Mouse (Mus musculus) embryo, embryonic 11.5 days (tissue): ENCODE measurements around the gene Tk1.
"Not testable (repeated sequence)": the region's sequence is repeated elsewhere in the genome, so short reads cannot be mapped to it uniquely, and the experiment has no call there.

Source experiments
- DNase-seq: peaks from one replicate; pipeline ENCODE4 v3.0.0-alpha.2; 2012; ENCODE audit warnings: low read depth, low spot score

The Tk1 gene

DNA sequence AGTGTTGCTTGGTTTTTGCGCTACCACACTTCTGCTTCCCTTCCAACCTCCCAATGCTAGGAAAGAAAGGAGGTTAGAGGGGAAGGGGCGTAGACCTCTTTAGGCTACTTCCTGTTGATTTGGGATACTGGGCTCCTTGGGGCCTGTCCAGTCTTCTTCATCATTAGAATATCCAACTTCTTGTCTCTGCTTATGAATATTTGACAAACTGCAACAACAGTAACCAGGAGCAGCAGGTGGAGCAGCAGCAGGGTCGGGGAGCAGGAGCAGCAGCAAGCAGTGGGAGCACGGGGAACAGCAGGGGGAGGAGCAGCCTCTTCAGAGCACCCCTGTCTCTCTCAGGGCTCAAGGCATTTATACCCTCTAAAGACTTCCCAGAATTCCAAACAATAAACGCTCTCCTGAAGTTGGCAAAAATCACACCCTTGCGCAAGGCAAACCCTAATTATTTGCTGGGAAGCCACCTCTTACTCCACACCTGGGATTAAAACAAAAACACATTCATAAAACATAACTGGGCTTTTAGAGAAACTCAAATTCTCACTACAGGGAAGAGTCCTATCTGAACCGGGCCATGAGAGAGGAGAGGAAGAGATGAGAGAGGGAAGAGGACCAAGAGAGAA, 21.8 kb upstream of the Tk1 start:
- no peak for DNase-seq

DNA sequence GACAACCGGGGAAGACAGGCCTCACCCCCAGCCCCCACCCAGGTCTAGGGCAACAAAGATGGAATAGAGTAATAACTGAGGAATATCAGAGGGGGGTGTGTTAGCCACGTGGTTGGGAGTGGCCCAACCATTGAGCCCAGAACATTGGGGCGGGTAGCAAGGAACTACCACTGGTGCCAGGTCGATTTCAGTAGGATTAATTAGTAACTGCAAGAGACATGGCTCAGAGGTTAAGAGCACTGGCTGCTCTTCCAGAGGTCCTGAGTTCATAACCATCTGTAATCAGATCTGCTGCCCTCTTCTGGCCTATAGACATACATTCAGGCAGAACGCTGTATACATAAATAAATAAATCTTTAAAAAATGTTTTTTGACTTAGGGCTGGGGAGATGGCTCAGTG, 20.7 kb upstream of the Tk1 start:
- DNase-seq: no peak

DNA sequence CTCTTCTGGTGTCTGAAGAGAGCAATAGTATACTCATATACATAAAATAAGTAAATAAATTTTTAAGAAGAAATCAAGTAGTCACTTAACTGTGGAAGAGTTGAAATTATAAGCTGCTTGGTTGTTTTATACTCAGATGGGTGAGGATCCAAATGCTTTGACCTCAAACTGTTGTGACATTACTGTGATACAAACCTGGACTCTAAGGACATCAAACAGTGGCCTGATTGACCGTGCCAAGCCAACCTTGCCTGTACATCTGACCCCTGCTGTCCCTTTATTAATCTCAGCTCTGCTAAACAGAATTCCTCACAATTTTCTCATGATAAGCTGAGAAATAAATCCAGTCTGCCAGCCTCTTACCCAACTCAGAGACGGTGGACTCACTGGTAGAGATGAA, 19.8 kb upstream of the Tk1 start:
- DNase-seq: no peak

- no peak for DNase-seq
Measured at GRCm38 (mm10) chr11:117844997-117845396, 19.1 kb upstream of the Tk1 start.

GRCm38 (mm10) chr11:117843434-117843833, 17.5 kb upstream of the Tk1 start:
- no peak for DNase-seq

- no peak for DNase-seq
Measured at GRCm38 (mm10) chr11:117840910-117841309, 15.0 kb upstream of the Tk1 start.

- DNase-seq: no peak
Measured at GRCm38 (mm10) chr11:117839021-117839420, 13.1 kb upstream of the Tk1 start.

GRCm38 (mm10) chr11:117838572-117838971, 12.7 kb upstream of the Tk1 start:
- no peak for DNase-seq

GRCm38 (mm10) chr11:117836306-117836705, 10.4 kb upstream of the Tk1 start:
- DNase-seq: no peak

DNA sequence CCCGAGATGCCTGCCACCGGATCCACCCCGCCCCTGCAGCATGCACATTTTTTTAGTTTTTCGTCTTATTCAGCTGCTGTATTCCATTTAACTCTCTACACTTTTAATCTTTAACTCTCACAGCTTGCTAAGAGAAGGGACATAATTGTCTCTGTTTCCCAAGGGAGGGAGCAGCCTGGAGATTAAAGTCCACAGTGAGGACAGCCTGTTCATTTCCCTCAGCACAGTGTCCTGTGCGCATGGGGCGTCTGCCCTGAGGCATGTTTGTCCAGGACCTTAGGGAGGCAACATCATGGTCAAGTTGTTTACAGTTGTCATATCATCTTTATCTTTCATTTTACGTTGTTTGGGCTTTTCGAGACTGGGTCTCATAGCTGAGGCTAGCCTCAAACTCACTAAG, 8.2 kb upstream of the Tk1 start:
- no peak for DNase-seq

DNA sequence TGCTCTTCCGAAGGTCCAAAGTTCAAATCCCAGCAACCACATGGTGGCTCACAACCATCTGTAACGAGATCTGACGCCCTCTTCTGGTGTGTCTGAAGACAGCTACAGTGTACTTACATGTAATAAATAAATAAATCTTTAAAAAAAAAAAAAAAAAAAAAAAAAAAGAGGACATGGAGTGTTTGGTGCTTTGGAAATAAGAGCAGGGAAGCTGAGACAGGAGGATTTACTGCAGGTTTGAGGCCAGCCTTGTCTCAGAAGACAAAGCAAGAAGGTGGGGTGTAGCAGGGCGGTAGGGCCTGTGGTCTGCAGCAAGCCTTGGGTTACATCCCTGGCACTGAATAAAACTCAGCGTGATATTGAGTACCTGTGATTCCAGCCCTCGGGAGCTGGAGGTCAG, 7.6 kb upstream of the Tk1 start:
- not testable (repeated sequence) for DNase-seq

- DNase-seq: peak; percentile 71
Measured at GRCm38 (mm10) chr11:117832086-117832969, 6.4 kb upstream of the Tk1 start.

- no peak for DNase-seq
Measured at GRCm38 (mm10) chr11:117830401-117830800, 4.5 kb upstream of the Tk1 start.

DNA sequence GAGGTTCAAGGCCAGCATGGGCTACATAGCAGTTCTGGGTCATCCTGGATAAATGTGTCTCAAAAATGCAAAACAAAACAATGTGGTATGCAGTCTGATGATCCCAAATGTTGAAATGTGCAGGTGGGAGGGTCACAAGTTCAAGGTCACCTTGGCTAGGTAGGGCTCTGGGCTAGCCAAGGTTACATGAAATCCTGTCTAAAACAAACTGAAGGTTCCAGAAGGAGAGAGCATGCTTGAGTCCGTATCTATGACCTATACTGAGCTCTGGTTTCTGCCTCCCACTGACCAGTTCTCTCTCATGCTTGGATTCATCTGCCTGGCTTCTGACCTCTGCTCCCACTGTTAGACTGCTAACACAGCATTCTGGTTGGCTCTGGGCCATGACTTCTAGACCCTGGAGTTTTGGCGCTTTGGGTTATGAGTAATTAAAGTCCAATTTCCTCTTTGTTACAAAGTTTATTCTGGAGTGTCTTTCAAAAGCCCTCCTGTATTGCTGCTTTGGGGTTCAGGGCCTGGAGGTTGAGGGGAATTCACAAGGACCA, 3.9 kb upstream of the Tk1 start:
- DNase-seq: no peak

GRCm38 (mm10) chr11:117828888-117829604, 3.2 kb upstream of the Tk1 start:
- no peak for DNase-seq

- DNase-seq: no peak
Measured at GRCm38 (mm10) chr11:117828149-117828887, 2.4 kb upstream of the Tk1 start.

- no peak for DNase-seq
Measured at GRCm38 (mm10) chr11:117827386-117827785, 1.5 kb upstream of the Tk1 start.

GRCm38 (mm10) chr11:117826916-117827315, 1.0 kb upstream of the Tk1 start:
- no peak for DNase-seq

GRCm38 (mm10) chr11:117826164-117826563, 272 bp upstream of the Tk1 start:
- DNase-seq: no peak

- DNase-seq: peak; percentile 74
Measured at GRCm38 (mm10) chr11:117824060-117824969, 1.6 kb downstream of the Tk1 start.
